9 mouse cellular contexts compared by ENCODE assay signal in the genomic region with DNA sequence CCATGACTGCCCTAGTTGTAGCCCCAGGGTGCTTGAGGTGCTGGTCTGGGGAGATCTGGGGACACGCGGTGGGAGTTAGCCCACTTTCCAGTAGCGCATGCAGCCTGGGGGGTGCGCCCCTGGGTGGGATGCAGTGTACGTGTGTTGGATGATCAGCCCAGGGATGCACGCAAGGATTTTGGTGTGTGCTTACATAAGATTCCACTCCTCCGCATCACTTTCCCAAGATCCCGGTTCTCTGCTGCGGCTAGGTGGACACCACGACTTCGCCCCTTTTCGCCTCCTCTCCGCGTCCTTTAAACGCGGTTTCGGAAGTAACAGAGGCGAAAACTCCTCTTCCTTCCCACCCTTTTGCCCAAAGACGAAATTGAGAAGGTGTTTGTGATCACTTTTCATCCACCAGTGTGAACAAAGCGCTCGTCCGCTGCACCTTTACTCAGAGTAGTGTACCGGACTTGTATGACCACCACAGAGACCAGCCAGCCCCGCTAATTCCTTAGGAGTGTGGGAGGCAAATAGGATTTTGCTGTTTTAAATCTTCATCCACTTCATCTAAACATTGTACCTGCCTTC. TPM values are rescaled to one million over a fixed set of nuclear protein-coding genes. Genes with fewer than 3 reads are reported as not detected.
DNase-seq lines count a peak whose midpoint lies in the region; ATAC-seq and TF ChIP-seq lines count a peak whose summit lies in the region.
"Had no signal": no experiment of that assay in that cellular context is flagged by ENCODE, and none has a peak within 500 bp of the region (broad histone marks: within the 10 kb centered on the region; RNA-seq: fewer than 3 reads in every experiment).

No protein-coding gene starts in this region.

- TF ChIP-seq EP300 in liver, postnatal 0 days (IDR thresholded peaks at IDR 0.05; ENCODE audit: low read depth), result no peak

- no peaks in the 10 kb centered on the region for H3K36me3 ChIP-seq in kidney, adult 2 months (ENCODE audit: control insufficient read depth, insufficient read depth, low read length)
- peaks cover 5% of the 10 kb centered on the region; the same call in 1 of the 2 replicates for H3K36me3 ChIP-seq in hindbrain, embryonic 10.5 days
- H3K36me3 ChIP-seq in liver, postnatal 0 days (replicated peaks; ENCODE audit: insufficient read depth, low read length), result no peaks in the 10 kb centered on the region

- H3K27ac ChIP-seq in kidney, adult 2 months (ENCODE audit: insufficient read depth, low read depth, low read length), result no peak overlapping the region
- peak overlapping the region; percentile 94 for H3K27ac ChIP-seq in hindbrain, embryonic 10.5 days
- H3K27ac ChIP-seq in liver, postnatal 0 days (ENCODE audit: low read depth), result no peak overlapping the region
- H3K27ac ChIP-seq: macrophage had no signal

- peak overlapping the region; percentile 82 for H3K4me2 ChIP-seq in liver, postnatal 0 days (ENCODE audit: low read depth, low read length)

- ATAC-seq in liver, postnatal 0 days, result no peak
- ATAC-seq in megakaryocyte progenitor cell, adult 5-6 weeks (replicated peaks; ENCODE audit: poor library complexity), result no peak

- WGBS in kidney, adult 2 months, result 43% methylated on average over 24 of the region's 24 CpGs
- WGBS in hindbrain, embryonic 10.5 days, result 4% methylated on average over 24 of the region's 24 CpGs
- 12% methylated on average over 24 of the region's 24 CpGs for WGBS in liver, postnatal 0 days (ENCODE audit: insufficient replicate concordance)

- TF ChIP-seq CTCF in kidney, adult 2 months (conservative IDR thresholded peaks at IDR 0.05; ENCODE audit: insufficient read depth, insufficient read length, low read depth, low read length), result no peak
- TF ChIP-seq CTCF in liver, postnatal 0 days (IDR thresholded peaks at IDR 0.05; ENCODE audit: low read depth), result no peak

- no peak for TF ChIP-seq POLR2A in kidney, adult 2 months (IDR thresholded peaks at IDR 0.05; ENCODE audit: low read depth, low read length)

- no peak overlapping the region for H3K9ac ChIP-seq in liver, postnatal 0 days (replicated peaks)

- no peaks in the 10 kb centered on the region for H3K27me3 ChIP-seq in kidney, adult 2 months (replicated peaks; ENCODE audit: control insufficient read depth, insufficient read depth, low read length)
- H3K27me3 ChIP-seq in hindbrain, embryonic 10.5 days (ENCODE audit: insufficient read depth, poor library complexity, severe bottlenecking), result peaks cover 61% of the 10 kb centered on the region
- H3K27me3 ChIP-seq in liver, postnatal 0 days (ENCODE audit: insufficient read depth, low read length), result peaks cover 55% of the 10 kb centered on the region

- DNase-seq in kidney, adult 2 months, result no peak
- DNase-seq in kidney, adult 9 months, result no peak
- peak; percentile 42 for DNase-seq in embryo, embryonic 10 days (ENCODE audit: low spot score)
- peak; percentile 42 for DNase-seq in hindbrain, embryonic 10.5 days (ENCODE audit: low spot score)
- DNase-seq in liver, postnatal 0 days, result no peak
- no peak for DNase-seq in urinary bladder, postnatal 36 days (ENCODE audit: low spot score in 2 of 2)
- DNase-seq in adrenal gland, postnatal 14 days, result no peak

- H3K4me3 ChIP-seq in kidney, adult 2 months (ENCODE audit: insufficient read depth, low read depth, low read length), result peak overlapping the region; percentile 90
- peak overlapping the region; percentile 81 for H3K4me3 ChIP-seq in hindbrain, embryonic 10.5 days
- H3K4me3 ChIP-seq in liver, postnatal 0 days (ENCODE audit: low read depth, low read length), result peak overlapping the region; percentile 60

- H3K4me1 ChIP-seq in kidney, adult 2 months (ENCODE audit: control insufficient read depth, insufficient read depth, low read length), result no peaks in the 10 kb centered on the region
- peaks cover 39% of the 10 kb centered on the region for H3K4me1 ChIP-seq in hindbrain, embryonic 10.5 days (replicated peaks)
- peaks cover 10% of the 10 kb centered on the region for H3K4me1 ChIP-seq in liver, postnatal 0 days (ENCODE audit: insufficient read depth)

- H3K9me3 ChIP-seq in hindbrain, embryonic 10.5 days, result 0 out of 2 replicates have a peak, but pooled peaks cover 3% of the 10 kb centered on the region
- 0 out of 2 replicates have a peak, but pooled peaks cover 3% of the 10 kb centered on the region for H3K9me3 ChIP-seq in liver, postnatal 0 days (ENCODE audit: low read length)

RNA-seq across cellular contexts. Expression of a gene that starts 1.4 kb away (rescaled TPM):
- polyA plus RNA-seq in kidney, adult 2 months (2012; rRNA removed), result 44.9 and 46.3 TPM in 2 replicates
- polyA plus RNA-seq in hindbrain, embryonic 10.5 days (2016; fragmentation: Nextera tagmentation; extraction: Ambion mirVana), result 36.0 and 57.4 TPM in 2 replicates
- polyA plus RNA-seq in liver, postnatal 0 days (2015; fragmentation: Nextera tagmentation; extraction: Ambion mirVana), result 2.0 and 2.1 TPM in 2 replicates
- 2.2 and 4.0 TPM in 2 replicates for total RNA-seq in megakaryocyte progenitor cell, adult 5-6 weeks (2015)
- 4.1 and 5.9 TPM in 2 replicates for total RNA-seq in megakaryocyte progenitor cell, adult 5-6 weeks (2017)
- total RNA-seq in adrenal gland, postnatal 14 days (2021), result 69.1 and 76.7 TPM in 2 replicates

Comparison
In these comparisons a context has a peak if more than half of its experiments do, and no peak if none do; other contexts are left out.
1. DNase-seq: peak in embryo, embryonic 10 days (single experiment) and hindbrain, embryonic 10.5 days (single experiment); none in kidney, adult 2 months (single experiment), kidney, adult 9 months (single experiment), liver, postnatal 0 days (single experiment), urinary bladder, postnatal 36 days (0 of 2) and adrenal gland, postnatal 14 days (single experiment).
2. RNA of a gene that starts 1.4 kb away (polyA plus RNA-seq): 36.0 to 57.4 TPM in hindbrain, embryonic 10.5 days and 44.9 to 46.3 TPM in kidney, adult 2 months; 2.0 to 2.1 TPM in liver, postnatal 0 days; every median in the first group is over 10 times any median in the second.
3. Peak in every context shown above with its lines, with median percentiles within 50 percentile points of each other: H3K4me3 ChIP-seq.